Mouse (Mus musculus) monocyte, adult 2 months (primary cell): ENCODE results near the gene Tsr2.
A peak's percentile ranks its signal among the peaks of the same experiment; 100 is the strongest.

Experiments
- DNase-seq, 2 experiments: peaks; one replicate each; pipeline ENCODE4 v3.0.0; 2022; ENCODE audit warnings: low spot score in 2 of 2, low read depth in 1 of 2

Gene Tsr2

DNA sequence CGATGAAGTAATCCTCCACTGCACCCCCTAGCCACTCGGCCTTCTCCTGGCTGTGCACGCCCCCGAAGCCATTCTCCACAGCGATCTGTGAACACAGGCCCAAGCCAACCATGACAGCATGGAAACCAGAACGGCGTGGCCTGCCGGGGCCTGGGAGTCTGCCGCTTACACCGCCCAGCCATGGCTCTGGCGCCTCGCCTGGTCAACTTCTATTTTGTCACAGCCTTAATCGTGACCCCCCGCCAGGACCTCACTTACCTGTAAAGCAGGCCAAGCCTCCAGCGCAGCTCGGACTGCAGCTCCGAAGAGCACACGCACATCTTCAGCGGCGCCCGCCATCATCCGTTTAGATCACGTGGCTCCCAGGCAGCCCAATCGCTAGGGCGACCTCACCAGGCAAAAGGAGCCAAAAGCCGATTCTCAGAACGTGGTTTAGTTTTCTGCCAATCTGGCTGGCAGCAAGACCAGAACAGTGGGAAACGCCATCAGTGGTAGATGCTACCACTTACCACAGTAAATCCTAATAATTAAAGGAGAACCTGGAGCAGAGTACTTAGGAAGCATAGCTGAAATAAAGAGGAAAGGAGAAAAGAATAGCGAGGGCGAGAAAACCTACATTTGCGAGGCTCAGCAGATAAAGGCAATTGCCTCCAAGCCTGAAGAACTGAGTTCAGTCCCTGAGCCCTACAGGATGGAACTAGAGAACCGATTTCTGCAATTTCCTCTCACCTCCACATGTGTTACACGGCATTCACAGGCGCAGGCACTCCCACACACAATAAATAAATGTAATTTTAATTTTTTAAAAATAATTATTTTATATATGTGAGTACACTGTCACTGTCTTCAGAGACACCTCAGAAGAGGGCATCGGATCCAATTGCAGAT is at the start of gene Tsr2:
Gene Tsr2, minus strand, starts transcription at position 373 of the 888 bp plus-strand sequence.
- DNase-seq = peak in 1 of 2 experiments; percentile 34

DNA sequence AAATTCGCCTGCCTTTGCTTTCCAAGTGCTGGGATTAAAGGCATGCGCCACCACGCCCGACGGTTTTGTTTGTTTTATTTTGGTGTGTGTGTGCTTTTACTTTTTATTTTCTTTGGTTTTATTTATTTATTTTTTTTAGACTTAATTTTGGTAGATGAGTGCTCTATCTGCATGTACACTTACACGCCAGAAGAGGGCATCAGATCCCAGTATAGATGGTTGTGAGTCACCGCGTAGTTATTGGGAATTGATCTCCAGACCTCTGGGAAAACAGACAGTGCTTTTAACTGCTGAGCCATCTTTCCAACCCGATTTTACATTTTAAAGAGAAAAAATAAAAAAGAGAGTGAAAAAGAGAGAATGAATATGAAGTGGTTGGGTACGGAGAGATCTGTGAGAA is 36.4 kb upstream of the Tsr2 start:
- DNase-seq = no peak

- DNase-seq = no peak
Measured at GRCm38 (mm10) chrX:151130493-151130892, 34.1 kb upstream of the Tsr2 start.

GRCm38 (mm10) chrX:151123933-151124332 is 27.6 kb upstream of the Tsr2 start:
- no peak for DNase-seq

DNA sequence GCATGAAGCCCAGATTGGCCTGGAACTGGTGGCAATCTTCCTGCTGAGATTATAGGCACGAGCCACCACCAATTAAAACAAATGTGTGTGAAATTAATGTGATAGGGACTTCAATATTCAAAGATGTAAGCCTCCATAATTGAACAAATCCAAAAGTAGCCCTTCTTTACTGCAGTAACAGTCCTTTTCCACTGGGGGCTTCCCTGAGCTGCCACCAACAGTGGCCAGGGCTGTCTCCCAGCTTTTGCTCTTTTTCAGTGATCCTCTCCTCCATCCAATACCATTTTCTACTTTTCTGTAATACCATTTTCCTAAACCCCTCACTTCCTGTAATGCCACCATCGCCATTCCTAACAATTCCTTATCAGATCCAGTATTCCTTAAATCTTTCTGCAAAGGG is 21.1 kb upstream of the Tsr2 start:
- no peak for DNase-seq

DNA sequence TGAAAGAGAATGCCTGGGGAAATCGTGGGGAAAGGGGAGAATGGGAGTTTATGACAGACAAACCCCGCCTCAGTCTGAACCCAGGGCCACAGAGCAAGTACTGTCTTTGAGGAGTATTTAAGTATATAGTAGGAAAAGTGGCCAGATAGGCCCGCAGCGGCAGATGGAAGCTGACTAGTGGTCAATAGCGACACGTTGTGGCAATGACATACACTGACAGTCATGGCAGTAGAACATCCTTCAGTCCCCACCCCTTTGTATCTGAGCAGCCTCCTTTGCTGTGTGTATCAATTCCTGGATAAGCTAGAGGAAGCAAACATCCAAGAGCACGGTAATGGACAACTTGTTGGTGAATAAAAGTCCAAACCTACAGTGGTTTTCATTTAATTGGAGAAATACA is 20.5 kb upstream of the Tsr2 start:
- DNase-seq = no peak

DNA sequence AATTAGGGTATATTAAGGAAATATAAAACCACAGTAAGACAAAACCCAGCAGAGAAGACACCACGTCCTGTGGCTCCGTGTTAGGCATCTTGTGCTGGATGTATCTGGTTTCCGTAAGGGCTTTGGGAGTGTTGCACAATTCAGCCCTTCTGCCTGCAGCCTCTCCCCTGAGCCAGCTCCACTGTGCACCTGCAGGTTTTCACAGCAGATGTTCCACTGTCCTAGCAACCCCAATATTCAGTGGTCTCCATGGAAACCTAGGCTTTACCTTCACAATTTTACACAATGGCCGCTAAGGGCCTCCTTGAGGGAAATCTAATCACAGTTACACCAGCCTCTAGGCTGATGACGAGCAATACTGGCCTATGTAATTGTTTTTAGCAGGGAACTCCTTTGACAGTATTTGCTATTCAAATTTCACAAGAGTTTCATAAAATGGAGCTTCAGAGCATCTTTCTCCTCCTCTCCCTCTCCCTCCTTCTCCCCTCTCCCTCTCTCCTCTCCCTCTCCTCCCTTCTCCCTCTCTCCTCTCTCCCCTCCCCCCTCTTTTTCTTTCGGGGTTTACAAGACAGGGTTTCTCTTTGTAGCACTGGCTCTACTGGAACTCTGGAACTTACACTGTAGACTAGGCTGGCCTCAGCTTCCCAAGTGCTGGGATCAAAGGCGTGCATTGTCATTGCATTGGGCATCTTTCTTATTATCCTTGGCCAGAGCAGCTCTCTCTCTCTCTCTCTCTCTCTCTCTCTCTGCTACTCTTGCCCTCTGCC is 11.1 kb upstream of the Tsr2 start:
- no peak for DNase-seq

DNA sequence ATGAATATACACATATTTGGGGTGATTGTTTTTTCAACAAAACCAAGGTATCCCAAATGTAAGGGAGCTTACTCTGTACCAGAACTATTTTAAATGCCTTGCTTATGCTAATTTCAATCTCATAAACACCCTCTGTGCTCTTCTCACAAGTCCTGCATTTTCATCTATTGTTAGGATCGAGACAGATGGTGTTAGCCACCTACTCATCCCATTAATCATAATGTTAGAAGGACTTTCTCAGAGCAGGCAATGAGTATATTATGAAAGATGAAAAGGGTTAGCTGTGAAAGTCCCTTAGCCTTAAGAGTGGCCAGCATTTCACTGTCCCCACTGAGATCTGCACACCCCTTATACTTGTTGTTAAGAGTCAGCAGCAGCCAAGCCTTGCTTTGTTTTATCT is 8.9 kb downstream of the Tsr2 start:
- DNase-seq = no peak

GRCm38 (mm10) chrX:151085599-151085998 is 10.7 kb downstream of the Tsr2 start:
- no peak for DNase-seq

GRCm38 (mm10) chrX:151076941-151077485 is 19.3 kb downstream of the Tsr2 start:
- no peak for DNase-seq

DNA sequence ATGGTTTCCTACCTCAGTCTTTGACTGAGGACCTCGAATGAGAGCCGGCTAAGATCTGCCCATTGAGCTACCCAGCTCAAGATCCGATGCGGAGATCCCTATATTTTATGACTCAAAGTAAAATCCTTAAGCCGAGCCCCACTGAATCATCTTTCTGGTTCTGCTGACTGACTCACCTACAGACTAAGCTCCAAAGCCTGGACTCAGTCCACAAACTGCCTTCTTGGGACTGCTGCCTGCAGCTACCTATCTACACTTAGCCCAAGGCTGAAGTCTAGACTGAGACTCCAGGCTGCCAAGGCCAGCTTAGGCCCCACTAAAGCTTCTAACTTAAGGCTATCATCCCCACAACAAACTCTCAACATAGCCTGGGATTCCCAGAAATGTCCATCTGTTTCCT is 20.3 kb downstream of the Tsr2 start:
- no peak for DNase-seq

- DNase-seq = no peak
Measured at GRCm38 (mm10) chrX:151067876-151068275, 28.5 kb downstream of the Tsr2 start.

- DNase-seq = no peak
Measured at GRCm38 (mm10) chrX:151066071-151066666, 30.2 kb downstream of the Tsr2 start.

DNA sequence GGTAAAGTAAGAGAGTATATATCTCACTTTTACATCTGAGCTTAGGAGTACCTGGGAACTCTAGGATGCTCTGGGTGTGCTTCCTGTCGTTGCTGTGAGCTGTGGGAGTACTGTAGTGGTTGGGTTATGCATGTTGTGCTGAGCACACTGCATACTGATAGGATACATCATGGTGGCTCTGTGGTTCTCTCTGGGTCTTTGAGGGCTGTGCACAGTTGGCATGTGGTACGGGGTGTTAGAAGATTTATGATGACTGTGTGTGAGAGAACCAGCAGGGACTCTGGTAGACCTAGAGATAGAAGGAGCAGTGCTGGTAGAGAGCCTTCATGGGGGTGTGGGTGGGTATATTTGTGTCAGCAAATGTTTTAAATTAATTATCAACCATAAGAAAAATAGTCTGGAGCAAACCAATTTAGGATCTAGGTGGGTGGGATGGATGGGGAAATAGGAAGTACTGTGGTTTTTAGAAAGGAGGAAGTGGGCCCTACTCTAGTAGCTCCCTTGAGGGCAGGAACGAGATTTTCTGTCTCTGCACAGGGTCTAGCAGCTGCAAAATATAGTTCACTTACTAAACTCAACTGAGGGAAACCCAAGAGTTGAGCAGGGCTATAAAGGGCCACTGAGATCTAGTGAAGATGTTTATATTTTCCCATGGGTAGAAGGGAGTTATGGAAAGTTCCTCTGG is 34.6 kb downstream of the Tsr2 start:
- DNase-seq = no peak

GRCm38 (mm10) chrX:151059346-151059745 is 37.0 kb downstream of the Tsr2 start:
- no peak for DNase-seq

DNA sequence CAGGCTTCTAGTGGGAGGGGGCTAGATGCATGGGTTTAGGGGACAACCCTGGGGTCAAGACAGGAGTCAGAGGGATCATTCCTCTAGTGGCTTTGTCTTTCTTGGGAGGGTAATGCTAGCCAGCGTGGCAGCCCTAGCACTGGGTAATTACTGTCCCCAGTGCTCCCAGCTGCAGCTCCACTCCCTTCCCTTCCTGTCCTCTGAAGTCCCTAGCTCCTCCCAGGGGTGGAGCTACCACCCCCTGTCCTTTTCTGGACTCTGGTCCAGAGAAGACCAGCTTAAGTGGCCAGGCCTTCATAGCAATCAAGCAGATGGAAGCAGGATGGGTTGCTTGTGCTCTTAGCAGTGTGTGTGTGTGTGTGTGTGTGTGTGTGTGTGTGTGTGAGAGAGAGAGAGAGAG is 40.8 kb downstream of the Tsr2 start:
- DNase-seq = no peak

GRCm38 (mm10) chrX:151054489-151054888 is 41.9 kb downstream of the Tsr2 start:
- no peak for DNase-seq

GRCm38 (mm10) chrX:151050337-151050736 is 46.0 kb downstream of the Tsr2 start:
- no peak for DNase-seq

DNA sequence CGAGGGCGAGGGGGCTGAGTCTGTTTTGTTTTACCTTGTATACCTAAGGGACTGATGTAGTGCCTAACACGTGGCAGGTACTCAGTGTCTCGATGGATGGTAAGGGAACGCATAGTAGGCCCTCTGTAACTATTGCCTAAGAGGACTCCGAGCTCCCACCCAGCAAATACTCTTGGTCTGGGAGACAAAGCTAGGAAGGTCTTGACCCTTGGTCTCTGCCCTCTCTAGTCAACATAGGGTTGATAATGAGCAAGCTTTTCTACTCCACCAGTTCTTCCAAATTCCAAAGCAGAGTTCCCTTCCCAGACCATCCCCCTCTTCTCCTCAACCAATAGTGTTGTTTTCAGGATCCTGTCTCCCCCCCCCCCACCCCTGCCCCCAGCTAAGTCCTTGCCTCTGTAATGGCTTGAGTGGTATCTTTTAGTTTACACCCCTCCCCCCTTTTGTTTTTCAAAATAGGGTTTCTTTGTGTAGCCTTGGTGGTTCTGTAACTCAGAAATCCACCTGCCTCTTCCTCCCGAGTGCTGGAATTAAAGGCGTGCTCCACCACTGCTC is 46.6 kb downstream of the Tsr2 start:
- DNase-seq = no peak

- no peak for DNase-seq
Measured at GRCm38 (mm10) chrX:151047431-151048058, 48.8 kb downstream of the Tsr2 start.
